In the genomic region with DNA sequence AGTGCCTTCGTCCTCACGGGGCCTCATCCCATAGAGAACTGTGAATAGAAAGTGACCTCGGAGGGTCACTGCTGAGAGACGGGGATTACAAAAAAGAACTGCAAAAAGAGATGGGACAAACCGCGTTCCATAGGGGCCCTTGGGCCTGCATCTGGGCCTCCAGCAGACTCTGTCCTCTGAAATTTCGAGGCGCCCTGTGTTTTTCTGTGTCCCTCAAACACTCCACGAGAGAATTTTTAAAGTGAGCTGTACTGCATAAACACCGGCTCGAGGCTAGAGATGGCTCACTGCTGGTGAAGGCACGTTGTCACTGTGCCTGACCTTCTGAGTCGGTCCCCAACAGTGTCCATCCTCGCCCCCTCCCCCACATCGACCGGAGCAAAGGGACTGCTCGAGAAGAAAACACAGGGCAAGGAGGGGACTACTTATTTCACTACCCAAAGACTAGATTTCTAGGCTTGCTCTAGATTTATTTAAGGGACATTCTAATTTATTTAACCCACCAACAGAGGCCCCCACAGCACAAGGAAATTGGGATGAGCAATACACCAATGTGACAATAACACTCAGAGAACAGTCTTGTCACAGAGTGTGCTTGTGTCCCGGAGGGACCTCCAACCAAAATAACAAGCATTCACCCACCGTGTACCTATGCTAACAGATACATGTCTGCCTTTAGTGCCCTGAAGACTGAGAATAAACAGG, we compare ENCODE assay signal across 9 mouse cellular contexts.
DNase-seq lines count a peak whose midpoint lies in the region; ATAC-seq and TF ChIP-seq lines count a peak whose summit lies in the region.
"Had no signal": no experiment of that assay in that cellular context is flagged by ENCODE, and none has a peak within 500 bp of the region (broad histone marks: within the 10 kb centered on the region; RNA-seq: fewer than 3 reads in every experiment).

No protein-coding gene starts in this region.

- no peak overlapping the region for H3K9ac ChIP-seq in liver, embryonic 11.5 days (ENCODE audit: low read depth, low read length)
- H3K9ac ChIP-seq: embryonic facial prominence, embryonic 13.5 days had no signal

- TF ChIP-seq CTCF in gastrocnemius, adult 2 months (IDR thresholded peaks at IDR 0.05) = peak; percentile 31; the same call in 1 of the 2 replicates
- TF ChIP-seq CTCF in olfactory bulb, adult 2 months (IDR thresholded peaks at IDR 0.05; ENCODE audit: insufficient read depth, low read depth, low read length) = 0 out of 2 replicates have a peak, but pooled peaks have one; percentile 7

- WGBS in olfactory bulb, adult 2 months = 29% methylated on average over 19 of the region's 19 CpGs
- WGBS in liver, embryonic 11.5 days = 64% methylated on average over 19 of the region's 19 CpGs

- ATAC-seq in liver, embryonic 11.5 days (replicated peaks; ENCODE audit: low FRiP score) = no peak

- H3K27me3 ChIP-seq in liver, embryonic 11.5 days (replicated peaks; ENCODE audit: control insufficient read depth, insufficient read depth, low read length) = no peaks in the 10 kb centered on the region
- H3K27me3 ChIP-seq: embryonic facial prominence, embryonic 13.5 days had no signal

- no peak for DNase-seq in gastrocnemius, adult 2 months
- no peak for DNase-seq in gastrocnemius, postnatal 36 days
- peak; percentile 43 for DNase-seq in adrenal gland, adult 2 months
- peak; percentile 21 for DNase-seq in heart, adult 8-10 months (ENCODE audit: low spot score)
- DNase-seq in kidney, postnatal 36 days = peak; percentile 20 to 67
- no peak for DNase-seq in left cerebral cortex, postnatal 36 days (ENCODE audit: low spot score in 2 of 2)
- DNase-seq in liver, embryonic 11.5 days (ENCODE audit: low spot score) = no peak

- intact Hi-C loops in gastrocnemius, adult 2 months (cut with DNase I) = no loop called here
- intact Hi-C loops in gastrocnemius, postnatal 36 days (cut with DNase I) = loop anchor here (5.0 kb wide), 1 partner anchor 224 kb away; no protein-coding TSS in a partner anchor
- intact Hi-C loops in left cerebral cortex, postnatal 36 days (cut with DNase I) = no loop called here

- peaks cover 22% of the 10 kb centered on the region for H3K4me1 ChIP-seq in olfactory bulb, adult 2 months (ENCODE audit: control insufficient read depth, insufficient read depth, low read length)
- peaks cover 4% of the 10 kb centered on the region for H3K4me1 ChIP-seq in liver, embryonic 11.5 days (replicated peaks; ENCODE audit: control insufficient read depth, insufficient read depth, low read length)

- H3K36me3 ChIP-seq in liver, embryonic 11.5 days (ENCODE audit: control insufficient read depth, insufficient read depth, low read length) = no peaks in the 10 kb centered on the region
- H3K36me3 ChIP-seq: embryonic facial prominence, embryonic 13.5 days had no signal

- H3K4me3 ChIP-seq in gastrocnemius, adult 2 months = no peak overlapping the region
- no peak overlapping the region for H3K4me3 ChIP-seq in olfactory bulb, adult 2 months (ENCODE audit: insufficient read depth, low read depth, low read length)
- no peak overlapping the region for H3K4me3 ChIP-seq in liver, embryonic 11.5 days (ENCODE audit: low read depth, low read length)
- H3K4me3 ChIP-seq: embryonic facial prominence, embryonic 13.5 days had no signal

- H3K27ac ChIP-seq in gastrocnemius, adult 2 months = no peak overlapping the region
- H3K27ac ChIP-seq in olfactory bulb, adult 2 months (ENCODE audit: insufficient read depth, low read depth, low read length) = peak overlapping the region; percentile 23
- H3K27ac ChIP-seq in liver, embryonic 11.5 days (ENCODE audit: low read depth, low read length) = no peak overlapping the region
- H3K27ac ChIP-seq: embryonic facial prominence, embryonic 13.5 days had no signal

- no peaks in the 10 kb centered on the region for H3K9me3 ChIP-seq in liver, embryonic 11.5 days (ENCODE audit: control insufficient read depth, low read length)
- H3K9me3 ChIP-seq: embryonic facial prominence, embryonic 13.5 days had no signal

- no peak overlapping the region for H3K4me2 ChIP-seq in liver, embryonic 11.5 days
- H3K4me2 ChIP-seq: embryonic facial prominence, embryonic 13.5 days had no signal

- TF ChIP-seq POLR2A in olfactory bulb, adult 2 months (IDR thresholded peaks at IDR 0.05; ENCODE audit: insufficient read depth, low read depth, low read length) = no peak

Comparison
In these comparisons a context has a peak if more than half of its experiments do, and no peak if none do; other contexts are left out.
1. DNase-seq: peak in adrenal gland, adult 2 months (single experiment), heart, adult 8-10 months (single experiment) and kidney, postnatal 36 days (2 of 2); none in gastrocnemius, adult 2 months (single experiment), gastrocnemius, postnatal 36 days (0 of 2), left cerebral cortex, postnatal 36 days (0 of 2) and liver, embryonic 11.5 days (single experiment).